Mouse (Mus musculus): ENCODE measurements around the gene Cyp2d10.
"Not testable (repeated sequence)": the region's sequence is repeated elsewhere in the genome, so short reads cannot be mapped to it uniquely, and the experiment has no call there.

Cyp2d10 gene

GRCm38 (mm10) chr15:82406981-82407380, at the start of gene Cyp2d10:
Gene Cyp2d10 (minus strand): TSS chr15:82407195.
- no peak for DNase-seq (ENCODE audit: low read depth, low spot score)

GRCm38 (mm10) chr15:82456086-82456790, 49.2 kb upstream of the Cyp2d10 start:
- not testable (repeated sequence) for DNase-seq (ENCODE audit: low read depth, low spot score)

GRCm38 (mm10) chr15:82453501-82453900, 46.5 kb upstream of the Cyp2d10 start:
- not testable (repeated sequence) for DNase-seq (ENCODE audit: low read depth, low spot score)

GRCm38 (mm10) chr15:82452133-82452532, 45.1 kb upstream of the Cyp2d10 start:
- DNase-seq (ENCODE audit: low read depth, low spot score): not testable (repeated sequence)

- not testable (repeated sequence) for DNase-seq (ENCODE audit: low read depth, low spot score)
Measured at GRCm38 (mm10) chr15:82450045-82450444, 43.0 kb upstream of the Cyp2d10 start.

GRCm38 (mm10) chr15:82445196-82445595, 38.2 kb upstream of the Cyp2d10 start:
- DNase-seq (ENCODE audit: low read depth, low spot score): no peak

GRCm38 (mm10) chr15:82443658-82444057, 36.7 kb upstream of the Cyp2d10 start:
- DNase-seq (ENCODE audit: low read depth, low spot score): no peak

- DNase-seq (ENCODE audit: low read depth, low spot score): no peak
Measured at GRCm38 (mm10) chr15:82437975-82438617, 31.1 kb upstream of the Cyp2d10 start.

GRCm38 (mm10) chr15:82435606-82436005, 28.6 kb upstream of the Cyp2d10 start:
- no peak for DNase-seq (ENCODE audit: low read depth, low spot score)

- DNase-seq (ENCODE audit: low read depth, low spot score): no peak
Measured at GRCm38 (mm10) chr15:82435011-82435410, 28.0 kb upstream of the Cyp2d10 start.

GRCm38 (mm10) chr15:82434541-82434940, 27.5 kb upstream of the Cyp2d10 start:
- no peak for DNase-seq (ENCODE audit: low read depth, low spot score)

- DNase-seq (ENCODE audit: low read depth, low spot score): no peak
Measured at GRCm38 (mm10) chr15:82433621-82434020, 26.6 kb upstream of the Cyp2d10 start.

- no peak for DNase-seq (ENCODE audit: low read depth, low spot score)
Measured at GRCm38 (mm10) chr15:82433137-82433536, 26.1 kb upstream of the Cyp2d10 start, which contains the start of gene Cyp2d9. Gene Cyp2d9 (plus strand): TSS chr15:82433437.

- DNase-seq (ENCODE audit: low read depth, low spot score): no peak
Measured at GRCm38 (mm10) chr15:82423471-82423870, 16.5 kb upstream of the Cyp2d10 start.

- no peak for DNase-seq (ENCODE audit: low read depth, low spot score)
Measured at GRCm38 (mm10) chr15:82422935-82423334, 15.9 kb upstream of the Cyp2d10 start.

GRCm38 (mm10) chr15:82418616-82419015, 11.6 kb upstream of the Cyp2d10 start:
- no peak for DNase-seq (ENCODE audit: low read depth, low spot score)

- DNase-seq (ENCODE audit: low read depth, low spot score): peak; percentile 78
Measured at GRCm38 (mm10) chr15:82416797-82417789, 10.1 kb upstream of the Cyp2d10 start.

GRCm38 (mm10) chr15:82407536-82407935, 541 bp upstream of the Cyp2d10 start:
- no peak for DNase-seq (ENCODE audit: low read depth, low spot score)

- no peak for DNase-seq (ENCODE audit: low read depth, low spot score)
Measured at GRCm38 (mm10) chr15:82404163-82404562, 2.8 kb downstream of the Cyp2d10 start.

- no peak for DNase-seq (ENCODE audit: low read depth, low spot score)
Measured at GRCm38 (mm10) chr15:82403606-82404005, 3.4 kb downstream of the Cyp2d10 start.

GRCm38 (mm10) chr15:82402741-82403140, 4.3 kb downstream of the Cyp2d10 start:
- DNase-seq (ENCODE audit: low read depth, low spot score): no peak

- no peak for DNase-seq (ENCODE audit: low read depth, low spot score)
Measured at GRCm38 (mm10) chr15:82402106-82402505, 4.9 kb downstream of the Cyp2d10 start.

Measured in 3T3-L1 (cell line).